Mouse (Mus musculus) embryonic facial prominence, embryonic 12.5 days (tissue): ENCODE data around the gene Gck. TPM values are rescaled to one million over a fixed set of nuclear protein-coding genes. Genes with fewer than 3 reads are reported as not detected.

Experiments
- ATAC-seq: fragments of 200-750 bp; cut with Nextera tagmentation; 2 replicates; pipeline ENCODE4 v1.8.0; 2017; ENCODE audit not compliant: insufficient number of reproducible peaks, insufficient read depth, low FRiP score, low TSS enrichment
- H3K27ac ChIP-seq: fragments of 300-500 bp; sonication (generic); 2 replicates; pipeline ENCODE4 v1.5.1; 2016; ENCODE audit warnings: mild to moderate bottlenecking
- H3K27me3 ChIP-seq: fragments of 300-500 bp; sonication (generic); 2 replicates; pipeline ENCODE4 v1.6.1; 2016; ENCODE audit warnings: mild to moderate bottlenecking, moderate library complexity
- H3K36me3 ChIP-seq: fragments of 300-500 bp; sonication (generic); 2 replicates; pipeline ENCODE4 v1.6.1; 2016; ENCODE audit warnings: mild to moderate bottlenecking
- H3K4me1 ChIP-seq: fragments of 300-500 bp; sonication (generic); 2 replicates; pipeline ENCODE4 v1.6.1; 2016
- H3K4me2 ChIP-seq: fragments of 300-500 bp; sonication (generic); replicated peaks from 2 replicates; pipeline ENCODE4 v1.6.1; 2016; ENCODE audit warnings: mild to moderate bottlenecking, moderate library complexity
- H3K4me3 ChIP-seq: fragments of 300-500 bp; sonication (generic); 2 replicates; pipeline ENCODE4 v1.5.1; 2016; ENCODE audit warnings: mild to moderate bottlenecking
- H3K9ac ChIP-seq: fragments of 300-500 bp; sonication (generic); 2 replicates; pipeline ENCODE4 v1.6.1; 2016; ENCODE audit warnings: mild to moderate bottlenecking, moderate library complexity
- H3K9me3 ChIP-seq: fragments of 300-500 bp; sonication (generic); 2 replicates; pipeline ENCODE4 v1.6.1; 2016; ENCODE audit warnings: mild to moderate bottlenecking, moderate library complexity
- WGBS: fragments of 180-500 bp; shearing (Covaris S2); methylation state at CpG from one replicate; pipeline ENCODE4 v1.1.7; 2016; 5-methylcytosine and 5-hydroxymethylcytosine counted together
- polyA plus RNA-seq: library from polyadenylated mRNA; unstranded; fragments of >200 nt; fragmentation: Nextera tagmentation; extraction: Ambion mirVana; gene quantifications from 2 replicates; pipeline ENCODE4 v1.2.1, GENCODE M21; 2016

Gck gene
- polyA plus RNA-seq, 1 experiment from 2014 or later = 3.5 TPM

DNA sequence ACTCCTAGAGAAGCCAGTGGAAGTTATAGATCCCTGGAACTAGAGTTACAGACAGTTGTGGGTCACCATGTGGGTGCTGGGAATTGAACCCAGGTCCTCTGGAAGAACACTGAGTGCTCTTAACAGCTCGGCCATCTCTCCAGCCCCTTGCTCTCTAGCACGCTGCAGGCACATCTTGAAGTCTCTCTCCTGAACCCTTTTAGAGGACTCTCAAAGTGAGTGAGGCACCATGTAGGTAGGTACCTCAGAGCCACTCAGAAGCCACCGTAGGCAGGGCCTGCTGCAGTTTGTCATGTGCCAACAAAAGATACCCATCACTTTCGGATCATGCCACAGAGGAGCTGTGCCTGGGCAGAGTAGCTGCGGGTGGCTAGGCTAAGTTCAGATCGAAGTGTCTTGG is 45.0 kb downstream of the Gck start:
- no peak for ATAC-seq
- H3K27ac ChIP-seq = no peak overlapping the region
- H3K4me2 ChIP-seq = no peak overlapping the region
- peaks cover 11% of the 10 kb centered on the region; the same call in 1 of the 2 replicates for H3K4me1 ChIP-seq
- H3K4me3 ChIP-seq = no peak overlapping the region
- no peak overlapping the region for H3K9ac ChIP-seq
- 94% methylated on average over 6 of the region's 6 CpGs for WGBS
- no peaks in the 10 kb centered on the region for H3K36me3 ChIP-seq
- no peaks in the 10 kb centered on the region for H3K9me3 ChIP-seq
- H3K27me3 ChIP-seq = no peaks in the 10 kb centered on the region

DNA sequence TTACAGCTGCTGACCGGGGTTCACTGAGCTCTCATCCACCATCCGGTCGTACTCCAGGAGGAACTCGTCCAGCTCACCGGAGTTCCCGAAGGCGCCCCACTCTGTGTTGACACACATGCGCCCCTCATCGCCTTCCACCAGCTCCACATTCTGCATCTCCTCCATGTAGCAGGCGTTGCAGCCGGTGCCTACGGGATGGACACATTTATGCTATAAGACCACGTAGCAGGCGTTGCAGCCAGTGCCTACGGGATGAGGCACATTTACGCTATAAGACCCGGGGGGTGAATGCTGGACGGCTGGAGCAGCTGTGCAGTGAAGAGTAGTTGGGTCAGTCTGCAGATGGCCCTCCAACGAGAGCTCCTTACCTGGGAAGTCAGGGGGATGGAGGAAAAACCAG is 45.5 kb downstream of the Gck start:
- Histone ChIP-seq H3K27ac (no peak overlapping the region), H3K36me3 (no peaks in the 10 kb centered on the region), H3K4me2 (no peak overlapping the region), H3K9me3 (no peaks in the 10 kb centered on the region), H3K9ac (no peak overlapping the region), H3K27me3 (no peaks in the 10 kb centered on the region), H3K4me3 (no peak overlapping the region), H3K4me1 (peaks cover 11% of the 10 kb centered on the region; the same call in 1 of the 2 replicates)
- WGBS = 92% methylated on average over 19 of the region's 19 CpGs
- ATAC-seq = no peak

- WGBS = 79% methylated on average over 2 of the region's 2 CpGs
- Histone ChIP-seq H3K9me3 (no peaks in the 10 kb centered on the region), H3K27ac (no peak overlapping the region), H3K9ac (no peak overlapping the region), H3K36me3 (no peaks in the 10 kb centered on the region), H3K4me3 (no peak overlapping the region), H3K4me1 (peaks cover 11% of the 10 kb centered on the region; the same call in 1 of the 2 replicates), H3K4me2 (no peak overlapping the region), H3K27me3 (peaks cover 5% of the 10 kb centered on the region; the same call in 1 of the 2 replicates)
- no peak for ATAC-seq
These were observed 46.0 kb downstream of the Gck start for GRCm38 (mm10) chr11:5903844-5904243.

GRCm38 (mm10) chr11:5902390-5902789 is 47.5 kb downstream of the Gck start:
- 0 out of 2 replicates have a peak, but pooled peaks have one; percentile 16 for ATAC-seq
- WGBS = 7% methylated on average over 6 of the region's 6 CpGs

DNA sequence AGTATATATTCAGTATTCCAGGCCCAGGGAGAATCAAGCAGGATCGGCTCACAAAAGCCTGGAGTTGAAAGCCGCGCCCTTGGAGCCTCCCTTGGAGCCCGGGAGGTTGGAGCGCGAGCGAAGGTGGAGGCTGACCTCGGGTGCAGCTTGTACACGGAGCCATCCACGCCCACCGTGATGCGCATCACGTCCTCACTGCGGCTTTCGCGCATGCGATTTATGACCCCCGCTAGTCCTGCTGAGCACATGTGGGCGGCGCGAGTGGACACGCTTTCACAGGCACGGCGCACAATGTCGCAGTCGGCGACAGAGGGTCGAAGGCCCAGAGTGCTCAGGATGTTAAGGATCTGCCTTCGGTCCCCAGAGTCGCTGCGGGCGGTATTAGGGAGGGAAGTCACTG is 47.9 kb downstream of the Gck start:
- H3K9me3 ChIP-seq = no peaks in the 10 kb centered on the region
- peaks cover 16% of the 10 kb centered on the region for H3K27me3 ChIP-seq
- no peaks in the 10 kb centered on the region for H3K36me3 ChIP-seq
- peak overlapping the region; percentile 56 for H3K9ac ChIP-seq
- H3K4me2 ChIP-seq = peak overlapping the region; percentile 77
- peak; percentile 50 for ATAC-seq
- H3K4me1 ChIP-seq = peaks cover 20% of the 10 kb centered on the region
- H3K4me3 ChIP-seq = peak overlapping the region; percentile 38
- under 1% methylated on average over 32 of the region's 32 CpGs for WGBS
- peak overlapping the region; percentile 37; the same call in 1 of the 2 replicates for H3K27ac ChIP-seq

More at GRCm38 (mm10) chr11:5902390-5902789, 47.5 kb downstream of the Gck start:
- H3K27me3 ChIP-seq = peaks cover 13% of the 10 kb centered on the region; the same call in 1 of the 2 replicates
- H3K27ac ChIP-seq = no peak overlapping the region
- peak overlapping the region; percentile 77 for H3K4me2 ChIP-seq
- no peaks in the 10 kb centered on the region for H3K9me3 ChIP-seq
- no peaks in the 10 kb centered on the region for H3K36me3 ChIP-seq
- peak overlapping the region; percentile 38 for H3K4me3 ChIP-seq
- H3K4me1 ChIP-seq = peaks cover 15% of the 10 kb centered on the region
- H3K9ac ChIP-seq = peak overlapping the region; percentile 56

- peak overlapping the region; percentile 77 for H3K4me2 ChIP-seq
- peak overlapping the region; percentile 37; the same call in 1 of the 2 replicates for H3K27ac ChIP-seq
- no peak for ATAC-seq
- H3K4me3 ChIP-seq = peak overlapping the region; percentile 38
- peak overlapping the region; percentile 56 for H3K9ac ChIP-seq
- no peaks in the 10 kb centered on the region for H3K36me3 ChIP-seq
- H3K9me3 ChIP-seq = no peaks in the 10 kb centered on the region
- WGBS = 14% methylated on average over 3 of the region's 3 CpGs
- H3K27me3 ChIP-seq = peaks cover 16% of the 10 kb centered on the region
- peaks cover 21% of the 10 kb centered on the region for H3K4me1 ChIP-seq
These were observed 48.6 kb downstream of the Gck start for GRCm38 (mm10) chr11:5901320-5901719.

DNA sequence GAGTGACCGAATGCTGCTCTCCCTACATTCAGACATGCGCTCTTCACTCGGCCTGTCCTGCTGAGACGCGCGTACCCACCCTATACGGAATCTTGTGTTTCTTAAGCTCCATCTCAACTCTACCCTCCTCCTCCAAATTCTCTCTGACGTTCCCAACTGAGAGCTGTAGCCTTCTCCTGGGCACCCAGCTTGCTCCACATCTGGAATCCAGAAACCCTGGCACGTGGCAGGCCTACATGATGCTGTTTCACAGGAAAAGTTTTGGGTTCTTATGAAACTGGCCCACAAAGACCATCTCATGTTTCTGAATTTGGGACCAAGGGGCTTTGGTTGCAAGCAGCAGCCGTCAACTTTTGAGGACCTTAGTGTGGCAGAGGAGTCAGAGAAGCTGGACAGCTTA is 50.6 kb downstream of the Gck start:
- no peak for ATAC-seq
- peaks cover 21% of the 10 kb centered on the region for H3K4me1 ChIP-seq
- H3K27ac ChIP-seq = no peak overlapping the region
- H3K4me3 ChIP-seq = no peak overlapping the region
- whole genome bisulfite sequencing = 87% methylated on average over 10 of the region's 10 CpGs
- H3K9me3 ChIP-seq = no peaks in the 10 kb centered on the region
- no peaks in the 10 kb centered on the region for H3K36me3 ChIP-seq
- H3K27me3 ChIP-seq = peaks cover 16% of the 10 kb centered on the region
- H3K4me2 ChIP-seq = no peak overlapping the region
- no peak overlapping the region for H3K9ac ChIP-seq

DNA sequence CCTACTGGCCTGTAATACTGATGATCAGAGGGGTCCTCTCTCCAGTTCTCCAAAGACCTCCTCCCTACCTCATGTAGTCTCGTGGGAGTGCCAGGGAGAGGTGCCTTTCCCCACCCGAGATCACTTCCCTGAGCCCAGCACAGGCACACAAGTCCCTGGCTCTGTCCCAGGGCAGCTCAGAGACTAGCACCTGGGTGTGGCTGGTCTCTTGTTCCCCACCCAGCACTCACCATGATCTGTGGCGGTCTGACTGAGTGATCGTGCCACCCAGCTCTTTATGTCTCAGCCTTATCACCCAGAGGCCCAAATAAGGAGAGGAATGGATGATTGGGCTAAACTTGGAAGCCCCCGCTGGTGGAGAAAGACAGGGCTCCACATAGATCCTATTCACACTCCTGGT is 51.4 kb downstream of the Gck start, which contains the start of gene Myl7:
Myl7 (minus strand) TSS at position 252 of the 400 bp plus-strand sequence.
- H3K27ac ChIP-seq = no peak within 1 kb of the TSS
- WGBS = 66% methylated on average over 5 of the region's 5 CpGs
- H3K4me2 ChIP-seq = no peak within 1 kb of the TSS
- peaks cover 21% of the 10 kb centered on the region for H3K4me1 ChIP-seq
- no peaks in the 10 kb centered on the region for H3K36me3 ChIP-seq
- no peak for ATAC-seq
- H3K27me3 ChIP-seq = peaks cover 16% of the 10 kb centered on the region
- no peak within 1 kb of the TSS for H3K4me3 ChIP-seq
- H3K9ac ChIP-seq = no peak within 1 kb of the TSS
- no peaks in the 10 kb centered on the region for H3K9me3 ChIP-seq

- H3K27ac ChIP-seq = no peak overlapping the region
- no peak overlapping the region for H3K4me2 ChIP-seq
- H3K27me3 ChIP-seq = peaks cover 16% of the 10 kb centered on the region
- no peaks in the 10 kb centered on the region for H3K9me3 ChIP-seq
- H3K4me3 ChIP-seq = no peak overlapping the region
- WGBS = 13% methylated on average over 10 of the region's 10 CpGs
- no peak for ATAC-seq
- peaks cover 25% of the 10 kb centered on the region for H3K4me1 ChIP-seq
- H3K36me3 ChIP-seq = no peaks in the 10 kb centered on the region
- H3K9ac ChIP-seq = no peak overlapping the region
These were observed 52.0 kb downstream of the Gck start for GRCm38 (mm10) chr11:5897839-5898238.

GRCm38 (mm10) chr11:5897230-5897629 is 52.7 kb downstream of the Gck start:
- Histone ChIP-seq H3K27ac (no peak overlapping the region), H3K4me2 (0 out of 2 replicates have a peak overlapping the region, but pooled peaks have one; percentile 12), H3K4me1 (peaks cover 29% of the 10 kb centered on the region), H3K4me3 (no peak overlapping the region), H3K9me3 (no peaks in the 10 kb centered on the region), H3K9ac (no peak overlapping the region), H3K36me3 (no peaks in the 10 kb centered on the region), H3K27me3 (peaks cover 16% of the 10 kb centered on the region)
- no peak for ATAC-seq
- 11% methylated on average over 16 of the region's 16 CpGs for WGBS

GRCm38 (mm10) chr11:5893807-5894206 is 56.1 kb downstream of the Gck start:
- Histone ChIP-seq H3K27me3 (peaks cover 11% of the 10 kb centered on the region), H3K4me2 (no peak overlapping the region), H3K4me3 (no peak overlapping the region), H3K9me3 (no peaks in the 10 kb centered on the region), H3K36me3 (no peaks in the 10 kb centered on the region), H3K27ac (no peak overlapping the region), H3K9ac (no peak overlapping the region), H3K4me1 (peaks cover 36% of the 10 kb centered on the region)
- ATAC-seq = no peak
- WGBS = 62% methylated on average over 6 of the region's 6 CpGs

DNA sequence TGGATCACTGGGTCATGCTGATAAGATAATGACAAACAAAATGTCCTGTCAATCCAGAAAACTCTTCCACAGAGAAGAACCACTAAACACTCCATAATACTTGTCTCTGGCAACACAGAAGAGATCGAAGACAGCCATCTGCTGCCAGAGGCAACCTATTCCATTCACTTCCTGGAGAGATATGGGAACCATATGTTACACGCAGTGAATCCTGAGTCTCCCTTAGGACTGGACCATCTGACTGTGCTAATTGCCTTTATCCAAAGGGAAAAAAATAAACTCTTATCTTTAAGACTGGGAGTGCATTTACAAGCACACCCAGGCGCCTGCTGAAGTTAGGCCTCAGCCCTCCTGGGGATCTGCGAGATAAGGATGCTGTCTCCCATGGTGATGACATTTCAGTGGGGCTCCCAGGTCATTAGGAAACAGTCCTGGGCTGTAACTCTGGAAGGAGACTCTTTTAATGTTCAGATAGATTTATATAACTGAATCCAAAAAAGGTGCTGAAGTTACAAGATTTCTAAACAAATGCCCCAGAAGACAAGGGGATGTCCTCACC is 57.0 kb downstream of the Gck start:
- no peaks in the 10 kb centered on the region for H3K36me3 ChIP-seq
- no peak for ATAC-seq
- no peak overlapping the region for H3K4me3 ChIP-seq
- no peaks in the 10 kb centered on the region for H3K9me3 ChIP-seq
- H3K4me1 ChIP-seq = peaks cover 38% of the 10 kb centered on the region
- H3K9ac ChIP-seq = no peak overlapping the region
- 31% methylated on average over 4 of the region's 4 CpGs for WGBS
- H3K4me2 ChIP-seq = no peak overlapping the region
- peaks cover 5% of the 10 kb centered on the region for H3K27me3 ChIP-seq
- 0 out of 2 replicates have a peak overlapping the region, but pooled peaks have one; percentile 23 for H3K27ac ChIP-seq
